Mouse (Mus musculus) neural tube, embryonic 11.5 days (tissue): ENCODE data around the gene Ppat. TPM values are rescaled to one million over a fixed set of nuclear protein-coding genes. Genes with fewer than 3 reads are reported as not detected.

Experiments
- ATAC-seq: fragments of 200-750 bp; cut with Nextera tagmentation; 2 replicates; pipeline ENCODE4 v1.8.0; 2017; ENCODE audit warnings: moderate number of reproducible peaks, mild to moderate bottlenecking, moderate TSS enrichment, moderate library complexity; ENCODE audit not compliant: insufficient read depth, low FRiP score, low TSS enrichment
- DNase-seq: peaks from one replicate; pipeline ENCODE4 v3.0.0-alpha.2; 2015; ENCODE audit warnings: low spot score
- H3K27ac ChIP-seq: fragments of 300-500 bp; sonication (generic); 2 replicates; pipeline ENCODE4 v1.5.1; 2014; ENCODE audit warnings: low read depth, mild to moderate bottlenecking, low read length
- H3K27me3 ChIP-seq: fragments of 300-500 bp; sonication (generic); 2 replicates; pipeline ENCODE4 v1.6.1; 2014; ENCODE audit warnings: mild to moderate bottlenecking, low read length, mixed read lengths; ENCODE audit not compliant: control insufficient read depth, insufficient read depth
- H3K36me3 ChIP-seq: fragments of 300-500 bp; sonication (generic); 2 replicates; pipeline ENCODE4 v1.6.1; 2014; ENCODE audit warnings: mild to moderate bottlenecking, low read length, moderate library complexity, mixed read lengths; ENCODE audit not compliant: control insufficient read depth, insufficient read depth
- H3K4me1 ChIP-seq: fragments of 300-500 bp; sonication (generic); 2 replicates; pipeline ENCODE4 v1.6.1; 2014; ENCODE audit warnings: low read length, mixed read lengths; ENCODE audit not compliant: control insufficient read depth, insufficient read depth
- H3K4me2 ChIP-seq: fragments of 300-500 bp; sonication (generic); 2 replicates; pipeline ENCODE4 v1.6.1; 2014; ENCODE audit warnings: low read depth, mild to moderate bottlenecking, moderate library complexity
- H3K4me3 ChIP-seq: fragments of 300-500 bp; sonication (generic); 2 replicates; pipeline ENCODE4 v1.5.1; 2014; ENCODE audit warnings: low read depth, low read length
- H3K9ac ChIP-seq: fragments of 300-500 bp; sonication (generic); 2 replicates; pipeline ENCODE4 v1.6.1; 2014; ENCODE audit warnings: mild to moderate bottlenecking, low read length
- H3K9me3 ChIP-seq: fragments of 300-500 bp; sonication (generic); 2 replicates; pipeline ENCODE4 v1.6.1; 2016; ENCODE audit warnings: low read length; ENCODE audit not compliant: control insufficient read depth
- WGBS: fragments of 180-500 bp; shearing (Covaris S2); extraction: QIAGEN DNeasy Blood & Tissue Kit; methylation state at CpG from one replicate; pipeline ENCODE4 v1.1.7; 2014; 5-methylcytosine and 5-hydroxymethylcytosine counted together
- polyA plus RNA-seq: library from polyadenylated mRNA; unstranded; fragments of >200 nt; fragmentation: Nextera tagmentation; extraction: Ambion mirVana; gene quantifications from 2 replicates; pipeline ENCODE4 v1.2.1, GENCODE M21; 2014

The Ppat gene
- polyA plus RNA-seq, 1 experiment from 2014 or later: 40.8 TPM

- no peaks in the 10 kb centered on the region for H3K9me3 ChIP-seq
- H3K9ac ChIP-seq: no peak overlapping the region
- H3K4me1 ChIP-seq: no peaks in the 10 kb centered on the region; the same call in 1 of the 2 replicates
- H3K27me3 ChIP-seq: no peaks in the 10 kb centered on the region
- 78% methylated on average over 3 of the region's 3 CpGs for WGBS
- ATAC-seq: no peak
- no peak for DNase-seq
- H3K36me3 ChIP-seq: peaks cover 6% of the 10 kb centered on the region
- no peak overlapping the region for H3K4me2 ChIP-seq
- no peak overlapping the region for H3K4me3 ChIP-seq
- no peak overlapping the region for H3K27ac ChIP-seq
These were observed 2.4 kb upstream of the Ppat start for GRCm38 (mm10) chr5:76953794-76954193.

DNA sequence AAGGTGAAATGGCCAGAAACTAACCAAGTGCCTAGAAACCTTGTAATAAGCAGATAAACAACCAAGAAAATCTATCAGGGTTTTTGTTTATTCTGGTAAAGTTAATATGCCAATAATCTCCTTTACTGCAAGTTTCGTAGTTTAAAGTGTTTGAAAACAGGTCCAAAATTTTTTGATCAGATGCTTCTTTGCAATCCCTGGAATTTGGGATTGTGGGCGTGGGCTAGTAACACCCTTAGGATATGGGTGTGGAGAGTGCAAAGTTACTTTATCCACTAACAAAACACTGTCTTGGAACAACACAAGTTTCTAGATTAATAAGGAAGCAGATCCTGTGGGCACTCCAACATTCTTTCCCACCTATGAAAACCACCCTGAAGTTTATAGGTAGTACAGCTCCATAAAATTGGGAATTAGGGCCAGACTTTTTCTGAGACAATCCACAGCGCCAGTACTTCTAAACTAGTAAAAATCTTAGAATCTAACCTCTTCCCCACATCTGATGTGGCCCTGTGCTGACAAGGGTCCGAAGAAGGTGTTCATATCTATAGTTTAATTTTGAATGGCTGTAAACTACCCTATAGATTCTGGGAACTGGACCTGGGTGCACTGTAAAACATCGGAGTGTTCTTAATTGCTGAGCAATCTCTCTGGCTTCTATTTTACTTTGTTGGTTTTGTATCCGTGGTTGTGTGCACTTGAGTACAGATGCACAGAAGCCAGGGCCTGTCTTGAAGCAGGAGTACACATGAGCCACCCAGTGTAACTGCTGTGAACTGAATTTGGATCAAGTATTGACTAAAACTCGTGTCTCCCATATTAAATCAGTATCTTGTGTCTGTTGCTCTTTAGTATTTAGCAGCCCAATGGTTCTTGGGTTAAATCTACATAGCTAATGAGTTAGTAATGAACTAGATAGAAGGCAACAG is 998 bp upstream of the Ppat start:
- peaks cover 3% of the 10 kb centered on the region for H3K36me3 ChIP-seq
- peak overlapping the region; percentile 79 for H3K9ac ChIP-seq
- DNase-seq: no peak
- H3K4me2 ChIP-seq: peak overlapping the region; percentile 78
- no peak for ATAC-seq
- no peaks in the 10 kb centered on the region; the same call in 1 of the 2 replicates for H3K4me1 ChIP-seq
- peak overlapping the region; percentile 68 for H3K4me3 ChIP-seq
- no peak overlapping the region for H3K27ac ChIP-seq
- WGBS: 19% methylated on average over 7 of the region's 7 CpGs
- no peaks in the 10 kb centered on the region for H3K9me3 ChIP-seq
- H3K27me3 ChIP-seq: no peaks in the 10 kb centered on the region

DNA sequence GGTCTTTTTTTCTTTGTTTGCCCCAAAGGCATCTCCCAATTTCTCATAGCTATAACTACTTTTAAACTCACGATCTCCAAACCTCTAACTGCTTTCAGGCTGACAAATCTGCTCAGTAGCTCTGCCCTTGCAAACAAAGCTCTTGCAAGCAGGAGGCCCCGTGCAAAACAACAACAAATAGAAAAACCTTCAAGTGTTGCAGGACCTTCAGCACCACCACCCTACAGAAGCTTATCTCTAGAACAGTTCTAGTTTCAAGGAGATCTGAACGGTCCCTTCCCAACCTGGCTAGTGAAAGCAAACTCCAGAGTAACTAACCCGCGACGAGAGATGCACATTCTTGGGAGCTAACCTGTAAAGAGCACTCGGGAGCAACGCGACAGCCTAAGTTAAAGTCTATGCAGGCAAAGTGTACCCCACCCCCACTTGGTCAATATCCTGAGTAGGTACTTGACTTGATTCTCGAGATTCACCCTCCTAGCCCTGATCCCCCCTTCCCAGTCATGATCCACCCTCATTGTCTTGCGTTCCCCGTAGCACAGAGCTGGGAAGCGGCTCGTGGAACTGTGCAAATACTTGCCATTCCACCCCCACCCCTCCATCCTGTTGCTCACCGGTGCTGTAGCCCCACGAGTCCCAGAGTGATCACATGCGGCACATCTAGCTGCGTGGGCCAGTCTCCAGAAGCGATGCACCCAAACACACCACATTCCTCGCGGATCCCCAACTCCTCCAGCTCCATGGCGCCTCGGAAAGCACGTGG is 854 bp downstream of the Ppat start:
- Histone ChIP-seq H3K36me3 (peaks cover 3% of the 10 kb centered on the region; the same call in 1 of the 2 replicates), H3K9me3 (no peaks in the 10 kb centered on the region), H3K9ac (peak overlapping the region; percentile 62), H3K4me2 (peak overlapping the region; percentile 78), H3K27me3 (no peaks in the 10 kb centered on the region), H3K4me1 (no peaks in the 10 kb centered on the region; the same call in 1 of the 2 replicates), H3K27ac (no peak overlapping the region), H3K4me3 (peak overlapping the region; percentile 68)
- DNase-seq (no peak), ATAC-seq (no peak)
- WGBS: under 1% methylated on average over 24 of the region's 24 CpGs

DNA sequence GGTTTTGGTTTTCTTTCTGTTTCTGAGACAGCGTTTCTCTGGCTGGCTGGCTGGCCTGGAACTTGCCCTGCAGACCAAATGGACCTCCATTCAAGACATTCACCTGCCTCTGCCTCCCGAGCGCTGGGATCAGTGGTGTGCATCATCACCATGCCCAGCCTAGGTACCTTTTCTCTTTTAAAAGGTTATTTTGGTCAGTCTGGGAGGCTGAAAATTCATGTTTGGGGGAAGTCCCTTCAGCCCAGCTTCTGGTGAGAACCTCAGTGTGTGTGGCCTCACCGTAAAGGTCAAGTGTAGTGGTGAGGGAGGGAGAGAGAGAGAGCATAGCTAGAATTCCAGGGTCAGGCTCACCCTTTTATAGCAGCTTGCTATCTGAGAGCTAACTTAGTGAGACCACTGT is 3.6 kb downstream of the Ppat start:
- no peak overlapping the region for H3K4me2 ChIP-seq
- 93% methylated on average over 4 of the region's 4 CpGs for WGBS
- no peak overlapping the region for H3K9ac ChIP-seq
- ATAC-seq (no peak), DNase-seq (no peak)
- peaks cover 3% of the 10 kb centered on the region; the same call in 1 of the 2 replicates for H3K36me3 ChIP-seq
- no peak overlapping the region for H3K27ac ChIP-seq
- H3K4me1 ChIP-seq: no peaks in the 10 kb centered on the region; the same call in 1 of the 2 replicates
- H3K4me3 ChIP-seq: no peak overlapping the region
- H3K27me3 ChIP-seq: no peaks in the 10 kb centered on the region
- no peaks in the 10 kb centered on the region for H3K9me3 ChIP-seq

- no peaks in the 10 kb centered on the region for H3K9me3 ChIP-seq
- H3K4me3 ChIP-seq: no peak overlapping the region
- ATAC-seq (no peak), DNase-seq (no peak)
- H3K4me2 ChIP-seq: no peak overlapping the region
- H3K27me3 ChIP-seq: no peaks in the 10 kb centered on the region
- H3K4me1 ChIP-seq: no peaks in the 10 kb centered on the region; the same call in 1 of the 2 replicates
- H3K9ac ChIP-seq: no peak overlapping the region
- WGBS: 92% methylated on average over 4 of the region's 4 CpGs
- peaks cover 3% of the 10 kb centered on the region; the same call in 1 of the 2 replicates for H3K36me3 ChIP-seq
- H3K27ac ChIP-seq: no peak overlapping the region
These were observed 4.2 kb downstream of the Ppat start for GRCm38 (mm10) chr5:76947142-76947541.

- Histone ChIP-seq H3K27me3 (no peaks in the 10 kb centered on the region), H3K4me2 (no peak overlapping the region), H3K9me3 (no peaks in the 10 kb centered on the region; the same call in 1 of the 2 replicates), H3K27ac (no peak overlapping the region), H3K4me1 (no peaks in the 10 kb centered on the region; the same call in 1 of the 2 replicates), H3K36me3 (peaks cover 3% of the 10 kb centered on the region; the same call in 1 of the 2 replicates), H3K4me3 (no peak overlapping the region), H3K9ac (no peak overlapping the region)
- DNase-seq (no peak), ATAC-seq (no peak)
- 97% methylated on average over 2 of the region's 2 CpGs for WGBS
These were observed 5.7 kb downstream of the Ppat start for GRCm38 (mm10) chr5:76945678-76946033.

DNA sequence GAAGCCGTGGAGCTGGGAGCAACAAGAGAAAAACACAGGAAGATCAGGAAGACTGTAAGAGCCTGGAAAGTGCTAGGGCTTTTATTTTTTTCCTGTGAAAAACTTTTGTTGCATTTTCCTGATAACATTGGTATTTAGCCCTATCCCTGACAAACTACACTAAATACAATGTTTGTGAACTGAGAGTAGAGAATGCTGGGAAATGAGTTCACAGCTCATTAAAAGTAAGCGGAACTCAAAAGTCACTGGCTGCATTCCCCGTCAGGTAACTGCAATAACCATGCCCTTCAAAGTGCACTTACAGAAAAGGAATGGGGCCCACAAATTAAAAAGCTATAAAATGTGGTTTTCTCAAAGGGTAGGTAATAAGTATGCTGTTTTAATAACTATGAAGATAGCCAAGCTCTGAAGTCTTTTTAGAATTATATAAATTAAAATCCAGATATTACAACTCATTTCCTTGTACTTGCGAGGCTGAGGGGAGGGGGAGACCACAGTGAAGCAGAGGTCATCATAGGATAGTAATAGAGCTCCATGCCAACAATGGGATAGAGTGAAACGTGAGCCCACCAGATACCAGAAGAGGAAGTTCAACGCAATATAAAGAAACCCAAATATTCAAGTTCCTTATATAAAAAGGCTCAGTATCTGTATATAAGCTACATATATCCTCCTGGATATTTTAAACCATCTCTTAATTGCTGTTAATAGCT is 6.3 kb downstream of the Ppat start:
- Histone ChIP-seq H3K27me3 (no peaks in the 10 kb centered on the region), H3K4me1 (no peaks in the 10 kb centered on the region; the same call in 1 of the 2 replicates), H3K27ac (no peak overlapping the region), H3K4me3 (no peak overlapping the region), H3K36me3 (peaks cover 3% of the 10 kb centered on the region; the same call in 1 of the 2 replicates), H3K9ac (no peak overlapping the region), H3K4me2 (no peak overlapping the region), H3K9me3 (no peaks in the 10 kb centered on the region; the same call in 1 of the 2 replicates)
- DNase-seq: no peak
- no peak for ATAC-seq
- WGBS: 82% methylated on average over 6 of the region's 6 CpGs

DNA sequence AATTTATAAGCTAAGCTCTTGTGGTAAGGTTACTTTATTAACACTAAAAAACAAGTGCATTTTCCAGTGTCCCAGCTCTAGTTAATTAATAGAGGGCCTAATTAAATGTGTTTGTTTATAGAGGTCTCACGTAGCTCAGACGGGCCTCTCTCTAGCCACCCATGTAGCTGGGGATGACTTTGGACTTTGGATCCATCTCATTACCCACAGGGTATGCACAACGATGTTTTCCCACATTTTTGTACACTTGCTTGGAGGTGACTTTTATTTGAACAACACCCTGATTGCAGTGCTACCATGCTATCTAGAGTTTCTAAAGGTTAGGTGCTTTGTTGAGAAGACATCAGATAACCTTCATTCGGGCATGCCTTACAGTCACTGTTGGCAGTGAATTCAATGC is 8.9 kb downstream of the Ppat start:
- no peak overlapping the region for H3K4me3 ChIP-seq
- 94% methylated on average over 4 of the region's 4 CpGs for WGBS
- H3K27ac ChIP-seq: no peak overlapping the region
- H3K4me2 ChIP-seq: no peak overlapping the region
- H3K9me3 ChIP-seq: no peaks in the 10 kb centered on the region; the same call in 1 of the 2 replicates
- H3K4me1 ChIP-seq: no peaks in the 10 kb centered on the region
- DNase-seq (no peak), ATAC-seq (no peak)
- H3K36me3 ChIP-seq: peaks cover 7% of the 10 kb centered on the region; the same call in 1 of the 2 replicates
- H3K9ac ChIP-seq: no peak overlapping the region
- no peaks in the 10 kb centered on the region for H3K27me3 ChIP-seq
